Mouse (Mus musculus): ENCODE measurements at regions not wholly inside any gene's neighbourhood (a gene's known extent, or its start where the extent isn't known, plus 50 kb on each side); places are given as distances from the start of the nearest gene placed in this dataset.

- TF ChIP-seq POLR2A (IDR thresholded peaks at IDR 0.05; ENCODE audit: low read depth, low read length) (no peak), CTCF (IDR thresholded peaks at IDR 0.05; ENCODE audit: extremely low read depth, insufficient read length, insufficient replicate concordance, low read depth, low read length) (no peak)
Observed at GRCm38 (mm10) chr5:106083786-106084185, 207.4 kb downstream of the Zfp326 start.

All from small intestine, adult 2 months (tissue).